Mouse (Mus musculus): ENCODE measurements around the gene Six3.

The Six3 gene

DNA sequence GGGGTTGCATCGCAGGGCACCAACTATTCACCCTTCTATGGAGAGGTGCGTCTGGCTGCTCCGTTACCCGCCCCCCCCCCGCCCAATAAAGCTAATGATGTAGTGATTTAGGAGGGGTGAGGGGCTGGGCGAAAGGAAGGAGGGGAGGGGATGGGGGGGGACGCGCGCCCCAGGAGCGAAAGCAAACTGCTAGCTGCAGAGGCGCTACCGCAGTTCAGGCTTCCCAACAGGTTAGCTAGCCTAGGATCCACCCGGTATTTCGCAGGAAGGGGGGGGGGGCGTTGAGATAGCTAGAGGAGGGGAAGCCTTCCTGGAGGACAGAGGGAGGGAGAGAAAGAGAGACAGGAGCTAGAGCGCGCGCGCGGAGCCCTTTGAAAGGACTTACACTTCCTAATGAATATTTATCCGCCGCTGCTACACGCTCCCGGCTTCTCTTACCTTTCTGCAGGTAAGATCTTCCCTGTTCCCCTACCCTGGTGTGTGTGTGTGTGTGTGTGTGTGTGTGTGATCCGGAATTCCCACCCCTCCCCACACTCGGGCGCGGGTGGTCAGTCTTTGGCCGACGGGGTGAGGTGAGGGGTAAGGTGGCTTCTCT, at the start of gene Six3:
Gene Six3, plus strand, starts transcription at position 343 of the 595 bp plus-strand sequence.
- no peak for DNase-seq

DNA sequence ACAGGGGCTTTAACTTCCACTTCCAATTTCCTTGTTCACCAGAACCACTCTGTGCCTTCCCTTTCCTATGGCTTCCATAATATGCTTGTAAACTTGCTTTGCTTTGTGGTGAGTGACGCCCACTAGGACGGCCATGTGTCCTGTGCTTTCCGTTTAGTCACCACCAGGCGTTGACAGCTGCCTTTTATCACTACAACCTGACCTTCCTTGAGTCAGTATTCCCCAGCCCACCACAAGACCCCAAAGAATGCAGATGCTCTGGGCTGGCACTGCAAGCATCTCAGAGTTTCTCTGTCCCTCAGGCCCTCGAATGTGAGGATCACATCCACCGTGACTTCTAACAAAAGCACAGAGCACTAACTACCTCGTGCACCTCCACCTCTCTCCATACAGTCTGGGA, 49.3 kb upstream of the Six3 start:
- DNase-seq = no peak

DNA sequence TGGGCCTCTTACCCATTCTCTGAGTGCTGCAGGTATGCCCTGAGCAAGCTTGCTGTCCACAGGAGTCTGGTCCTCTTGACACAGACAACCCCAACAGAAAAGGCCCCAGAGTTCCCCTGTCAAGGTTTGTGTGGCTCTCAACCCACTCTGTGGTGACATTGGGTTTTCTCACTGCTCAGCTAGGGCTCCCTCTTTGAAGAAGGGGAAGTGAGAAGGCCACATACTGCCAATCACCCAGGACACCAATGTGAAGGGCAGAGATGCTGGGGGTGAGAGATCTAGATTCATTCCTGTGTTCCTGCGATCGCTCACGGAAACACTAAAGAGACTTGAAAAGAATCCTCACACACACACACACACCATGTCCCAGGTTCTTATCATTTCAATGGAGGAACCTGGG, 39.4 kb upstream of the Six3 start:
- no peak for DNase-seq

DNA sequence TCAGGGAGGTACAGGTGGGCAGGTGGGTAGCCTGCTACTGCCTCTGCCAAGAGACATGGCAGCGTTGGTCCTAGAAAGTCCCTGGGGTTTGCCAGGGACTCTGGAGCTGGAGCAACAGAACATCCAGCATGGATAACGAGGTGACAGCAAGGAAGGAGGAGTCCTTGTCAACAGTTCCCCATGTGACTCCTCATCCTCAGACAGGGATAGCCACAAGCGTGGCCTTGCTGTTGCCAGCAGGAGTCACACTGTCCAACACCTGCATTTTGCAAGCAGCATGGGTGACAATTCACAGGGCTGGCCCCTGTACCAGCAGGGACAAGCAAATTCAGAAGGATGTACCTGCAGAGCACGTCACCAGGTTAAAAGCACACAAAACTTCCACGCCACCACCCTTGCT, 35.1 kb upstream of the Six3 start:
- no peak for DNase-seq

DNA sequence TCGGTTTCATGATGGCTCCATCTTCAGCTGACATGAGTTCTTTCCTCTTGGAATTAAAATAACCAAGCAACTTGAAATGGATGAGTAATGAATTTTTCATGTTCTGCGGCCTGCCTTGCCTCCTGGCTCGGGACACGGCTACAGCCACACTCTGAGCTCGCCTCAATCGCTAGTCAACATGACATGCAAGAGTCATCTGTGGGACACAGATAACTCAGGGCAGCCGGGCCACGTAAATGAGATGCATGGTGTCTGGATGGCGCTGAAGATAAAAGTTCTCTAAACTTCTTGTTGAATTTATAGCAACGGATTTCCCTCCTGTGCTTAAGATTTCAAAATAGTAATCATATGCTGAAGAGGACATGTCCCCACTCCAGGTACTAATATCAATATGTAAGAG, 34.1 kb upstream of the Six3 start:
- DNase-seq = no peak

DNA sequence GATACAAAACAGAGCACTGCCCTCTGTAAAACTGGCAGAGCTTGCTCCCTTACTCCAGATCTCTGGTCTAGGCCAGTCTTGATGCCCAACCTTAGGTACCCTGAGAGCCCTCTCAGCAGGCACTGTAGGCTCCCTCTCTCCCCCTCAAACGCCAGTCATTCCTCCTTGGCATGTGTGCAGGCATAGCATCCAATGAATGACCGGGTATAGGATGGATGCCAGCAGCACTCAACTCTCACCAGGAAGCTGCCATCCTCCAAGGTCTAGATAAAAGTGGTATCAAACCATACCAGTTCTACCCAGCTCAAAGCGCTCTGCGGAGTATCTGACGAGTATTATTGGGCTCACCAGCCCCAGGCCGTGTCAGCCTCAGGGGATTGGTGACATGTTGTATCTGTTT, 33.2 kb upstream of the Six3 start:
- DNase-seq = no peak

DNA sequence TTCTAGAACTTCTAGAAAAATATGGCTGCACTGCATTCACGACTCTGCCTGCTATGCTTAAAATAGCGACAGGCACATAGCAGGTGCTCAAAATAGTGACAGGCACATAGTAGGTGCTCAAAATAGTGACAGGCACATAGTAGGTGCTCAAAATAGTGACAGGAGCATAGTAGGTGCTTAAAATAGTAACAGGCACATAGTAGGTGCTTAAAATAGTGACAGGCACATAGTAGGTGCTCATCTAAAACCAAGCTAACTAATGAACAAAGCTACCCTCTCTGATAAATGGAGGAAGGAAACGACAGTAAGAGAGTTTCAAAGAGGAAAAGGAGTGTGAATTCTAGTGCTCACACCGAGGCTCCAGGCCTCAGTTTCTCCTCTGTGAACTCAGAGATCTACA, 29.2 kb upstream of the Six3 start:
- no peak for DNase-seq

DNA sequence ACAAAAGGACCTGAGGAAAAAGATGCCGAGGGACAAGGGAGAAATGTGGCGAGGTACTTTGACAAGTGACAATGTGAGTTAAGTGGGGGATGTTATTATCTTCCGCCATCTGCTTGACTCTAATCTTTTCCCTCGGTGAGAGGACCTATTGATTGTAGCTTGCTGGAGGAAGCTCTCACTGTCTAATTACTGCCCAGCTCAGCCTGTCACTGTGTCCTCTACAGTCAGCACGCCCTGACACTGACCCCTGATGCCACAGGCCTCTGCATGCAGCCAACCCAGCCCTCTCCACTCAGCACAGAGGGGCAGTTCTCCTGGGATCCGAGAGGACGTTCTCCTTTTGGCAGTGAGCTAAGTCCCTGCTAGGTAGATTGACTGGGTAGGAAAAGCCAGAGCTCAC, 28.8 kb upstream of the Six3 start:
- DNase-seq = no peak

DNA sequence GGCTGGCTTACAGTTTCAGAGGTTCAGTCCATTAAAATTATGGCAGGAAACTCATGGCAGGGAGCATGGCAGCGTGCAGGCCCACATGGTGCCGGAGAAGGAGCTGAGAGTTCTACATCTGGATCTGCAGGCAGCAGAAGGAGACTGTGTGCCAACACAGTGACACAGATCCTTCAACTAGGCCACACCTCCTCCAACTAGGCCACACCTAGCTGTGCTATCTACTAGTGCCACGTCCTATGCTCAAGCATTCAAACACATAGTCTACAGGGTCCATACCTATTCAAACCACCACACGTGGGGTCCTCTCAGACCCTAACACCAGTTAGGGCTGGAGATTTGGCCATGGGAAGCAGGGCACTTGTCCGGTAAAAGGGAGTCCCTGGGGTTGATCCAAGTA, 27.6 kb upstream of the Six3 start:
- DNase-seq = no peak

DNA sequence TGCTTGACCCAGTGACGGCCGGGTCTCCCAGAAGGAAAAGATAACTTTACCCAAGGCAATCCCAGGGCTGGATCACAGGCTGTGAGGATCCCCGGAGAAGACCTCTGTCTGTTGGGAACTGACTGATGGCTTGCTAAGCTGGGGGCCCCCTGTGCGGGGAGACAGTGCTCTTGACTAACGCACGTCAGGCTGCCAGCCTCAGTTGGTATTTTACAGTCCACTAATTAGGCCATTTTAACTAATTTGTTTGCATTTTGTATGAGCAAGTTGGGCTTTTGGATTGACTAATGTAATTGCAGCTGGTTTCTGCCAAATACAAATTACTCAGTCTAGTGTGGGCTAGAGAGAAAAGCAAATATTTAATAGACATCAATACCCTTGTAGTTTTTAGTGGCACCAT, 21.4 kb upstream of the Six3 start:
- no peak for DNase-seq

DNA sequence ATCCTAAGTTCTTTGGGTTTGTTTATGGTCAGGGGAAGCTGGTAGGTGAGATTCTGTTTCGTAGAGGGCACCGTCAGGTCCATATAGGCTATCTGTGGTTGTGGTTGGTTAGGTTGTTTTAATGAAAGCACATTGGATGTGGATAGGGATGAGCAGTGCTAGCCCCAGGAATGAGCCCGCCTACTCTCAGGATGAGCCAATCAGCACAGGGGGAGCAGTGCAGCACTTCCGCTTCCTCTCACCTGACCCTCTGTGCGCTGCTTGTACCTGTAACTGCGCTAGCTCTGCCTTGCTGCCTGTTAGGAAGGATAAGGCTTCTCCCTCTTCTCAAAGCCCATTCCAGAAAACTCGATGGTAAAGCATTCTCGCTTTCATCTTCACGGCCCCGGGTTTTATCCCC, 17.6 kb upstream of the Six3 start:
- no peak for DNase-seq

DNA sequence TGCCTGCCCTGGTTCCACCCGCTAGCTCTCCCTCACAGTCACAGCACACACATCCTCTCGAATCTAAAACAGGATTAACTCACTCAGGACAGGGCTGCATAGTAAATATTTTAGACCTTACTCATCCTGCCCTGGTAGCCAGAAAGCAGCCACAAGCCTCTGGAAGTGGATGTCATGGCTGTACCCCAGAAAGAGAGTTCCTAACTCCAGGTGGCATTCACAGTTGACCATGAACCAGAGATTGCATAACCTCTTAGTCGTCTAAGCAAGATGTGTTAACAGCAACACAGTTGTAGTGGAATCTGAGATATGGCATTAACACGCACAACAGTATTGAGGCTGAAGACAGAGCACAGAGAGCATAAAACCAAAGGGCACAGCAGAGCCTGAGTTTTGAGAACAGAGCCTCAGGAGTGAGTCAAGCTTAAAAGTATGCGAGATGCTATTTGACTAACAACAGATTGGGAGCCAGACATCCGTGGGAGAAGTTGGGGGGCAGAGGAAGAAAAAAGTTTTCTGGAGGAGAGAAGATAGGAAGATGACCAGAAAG, 17.0 kb upstream of the Six3 start:
- DNase-seq = no peak

DNA sequence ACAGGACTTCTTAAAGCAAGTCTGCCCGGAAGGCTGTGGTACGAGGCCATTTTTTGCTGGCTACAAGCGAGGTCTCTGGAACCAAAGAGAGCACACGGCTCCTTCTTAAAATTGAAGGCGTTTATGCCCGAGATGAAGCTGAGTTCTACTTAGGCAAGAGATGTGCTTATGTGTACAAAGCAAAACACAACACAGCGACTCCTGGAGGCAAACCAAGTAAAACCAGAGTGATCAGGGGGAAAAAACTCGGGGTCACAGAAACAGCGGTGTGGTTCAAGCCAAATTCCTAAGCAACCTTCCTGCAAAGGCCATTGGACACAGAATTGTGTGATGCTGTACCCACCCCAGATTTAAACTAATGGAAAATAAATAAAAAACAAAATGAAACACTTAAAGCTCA, 13.9 kb upstream of the Six3 start:
- DNase-seq = no peak

DNA sequence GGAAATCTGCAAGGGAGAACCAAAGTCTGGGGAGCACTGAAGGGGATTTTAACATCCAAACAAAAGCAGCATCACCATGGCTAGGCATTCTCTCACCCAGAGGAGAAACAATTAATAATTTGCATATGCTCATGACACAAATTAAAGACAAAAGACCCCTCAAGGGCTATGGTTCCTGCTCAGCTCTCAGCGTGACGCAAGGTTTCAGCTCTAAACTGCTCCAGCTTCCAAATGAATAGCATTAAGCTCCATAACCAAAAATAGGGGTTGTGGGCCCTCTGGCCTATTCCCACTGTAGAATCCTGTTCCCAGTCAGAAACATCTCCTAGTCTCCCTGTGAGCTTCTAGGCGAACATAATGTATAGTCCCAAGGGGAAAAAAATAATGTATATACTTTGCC, 6.9 kb upstream of the Six3 start:
- DNase-seq = no peak

DNA sequence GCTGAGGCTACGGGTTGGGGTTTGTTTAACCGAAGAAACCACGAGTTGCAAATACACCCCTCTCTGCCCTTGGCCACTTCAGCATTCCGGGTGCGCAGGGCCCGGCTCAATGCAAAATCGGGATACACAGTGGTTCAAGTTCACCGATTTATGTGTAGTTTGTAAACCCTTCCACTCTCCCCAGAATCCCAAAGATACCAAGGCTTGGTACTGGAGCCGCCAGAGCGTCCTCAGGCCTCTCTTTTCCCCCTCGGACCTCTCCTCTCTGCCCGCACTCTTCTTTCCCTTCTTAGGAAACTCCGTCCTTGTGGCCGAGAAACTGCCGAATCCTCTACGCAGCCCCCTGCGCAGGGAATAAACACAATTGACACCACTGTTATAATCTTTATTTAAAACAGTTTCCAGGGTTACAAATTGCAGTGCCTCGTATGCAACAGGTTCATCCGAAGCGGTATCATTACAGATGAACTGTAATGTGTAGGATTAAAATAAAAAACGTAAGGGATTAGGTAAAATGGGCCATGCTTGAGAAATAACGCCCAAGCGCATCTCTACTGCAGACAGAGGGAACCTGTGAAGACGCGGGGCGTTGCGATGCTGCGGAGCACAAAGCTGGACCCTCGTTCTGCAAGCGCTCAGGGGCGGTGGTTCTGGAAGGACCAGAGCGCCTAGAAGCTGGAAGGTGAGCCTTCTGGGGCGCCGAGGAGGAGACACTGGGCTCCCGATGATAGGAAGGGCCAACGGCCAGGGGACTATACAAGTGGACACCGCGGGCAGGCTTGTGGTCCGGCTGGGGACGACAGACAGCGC, 5.6 kb upstream of the Six3 start:
- DNase-seq = no peak

DNA sequence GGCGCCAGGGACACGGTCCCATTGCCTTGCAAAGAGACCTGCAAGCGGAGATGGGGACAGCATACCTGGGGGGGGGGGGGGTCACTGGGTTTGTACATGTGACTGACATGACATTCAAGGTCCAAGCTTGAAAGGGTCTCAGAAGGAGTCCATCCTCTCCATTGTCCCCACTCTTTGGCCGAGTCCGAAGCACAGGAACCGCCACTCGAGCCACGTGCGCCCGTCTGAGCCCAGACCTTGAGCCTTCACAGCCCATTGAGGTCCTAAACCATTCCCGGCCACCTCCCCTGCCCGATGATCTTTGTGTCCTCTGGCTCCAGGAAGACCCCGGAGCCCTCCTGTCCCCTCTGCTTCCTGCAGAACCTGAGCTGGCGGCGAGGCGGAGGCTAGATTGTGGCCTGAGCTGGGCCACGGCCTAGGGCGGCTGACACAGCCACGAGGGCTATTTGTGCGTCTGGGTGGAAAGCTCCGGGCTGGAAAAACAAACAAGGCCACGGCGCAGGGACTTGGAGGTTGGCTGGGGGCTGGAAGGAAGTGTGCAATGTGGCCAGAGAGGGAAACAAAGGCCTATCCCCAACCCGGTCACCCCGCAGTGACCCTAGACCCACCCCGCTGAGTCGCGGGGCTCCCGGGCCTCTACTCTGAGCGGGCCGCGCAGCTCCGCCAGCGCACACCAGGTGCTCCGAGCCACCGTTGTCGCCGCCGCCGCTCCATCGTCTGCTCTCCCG, 4.9 kb upstream of the Six3 start:
- DNase-seq = no peak

DNA sequence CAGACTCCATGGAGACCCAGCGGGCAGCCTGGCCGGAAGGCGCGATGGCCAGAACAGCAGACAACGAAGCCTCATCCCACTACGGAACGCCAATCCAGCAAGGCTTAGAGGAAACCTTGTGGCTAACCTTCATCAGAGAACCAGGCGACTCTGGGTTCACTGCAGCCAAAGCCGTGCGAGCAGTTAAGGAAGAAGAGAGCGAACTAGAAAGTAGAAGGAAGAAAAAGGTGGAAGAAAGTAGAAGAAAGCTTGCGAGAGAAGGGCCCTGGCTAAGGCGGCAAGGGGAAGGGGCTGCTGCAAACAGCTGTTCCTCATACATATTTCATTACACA, 4.3 kb upstream of the Six3 start:
- no peak for DNase-seq

DNA sequence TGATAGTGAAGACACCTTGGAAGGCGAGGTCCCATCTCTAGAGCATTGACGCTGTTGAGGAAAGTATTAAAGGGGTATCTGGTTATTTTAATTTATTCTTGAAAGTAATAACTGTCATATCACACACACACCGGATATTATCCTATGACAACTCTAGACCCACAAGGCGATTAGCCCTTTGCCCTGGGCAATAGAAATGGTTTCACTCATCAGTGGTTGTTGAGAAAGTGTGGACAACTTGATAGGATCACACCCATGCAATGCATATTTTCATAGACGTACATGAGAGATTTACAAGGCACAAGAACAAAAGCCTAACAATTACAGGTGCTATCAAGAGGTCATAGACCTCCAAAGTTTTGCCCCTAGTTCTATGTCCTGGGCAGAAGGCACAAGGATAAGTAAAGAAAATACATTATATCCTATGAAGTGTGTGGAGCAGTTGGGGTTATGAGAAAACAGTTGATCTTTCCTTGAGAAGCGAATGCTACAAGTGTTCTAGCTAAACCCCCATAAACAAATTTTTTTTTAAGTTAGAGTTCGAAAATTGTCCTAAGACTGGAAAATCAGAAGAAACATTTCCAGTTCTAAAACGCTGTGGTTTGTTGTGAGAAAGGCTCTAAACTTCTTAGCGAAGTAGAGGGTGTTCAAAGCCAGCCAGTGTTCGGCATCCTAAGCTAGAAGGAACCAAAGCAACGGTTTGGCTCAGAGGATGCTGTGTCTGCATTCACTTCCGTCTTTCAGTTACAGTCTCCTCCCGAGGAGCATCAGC, 3.6 kb upstream of the Six3 start:
- no peak for DNase-seq

DNA sequence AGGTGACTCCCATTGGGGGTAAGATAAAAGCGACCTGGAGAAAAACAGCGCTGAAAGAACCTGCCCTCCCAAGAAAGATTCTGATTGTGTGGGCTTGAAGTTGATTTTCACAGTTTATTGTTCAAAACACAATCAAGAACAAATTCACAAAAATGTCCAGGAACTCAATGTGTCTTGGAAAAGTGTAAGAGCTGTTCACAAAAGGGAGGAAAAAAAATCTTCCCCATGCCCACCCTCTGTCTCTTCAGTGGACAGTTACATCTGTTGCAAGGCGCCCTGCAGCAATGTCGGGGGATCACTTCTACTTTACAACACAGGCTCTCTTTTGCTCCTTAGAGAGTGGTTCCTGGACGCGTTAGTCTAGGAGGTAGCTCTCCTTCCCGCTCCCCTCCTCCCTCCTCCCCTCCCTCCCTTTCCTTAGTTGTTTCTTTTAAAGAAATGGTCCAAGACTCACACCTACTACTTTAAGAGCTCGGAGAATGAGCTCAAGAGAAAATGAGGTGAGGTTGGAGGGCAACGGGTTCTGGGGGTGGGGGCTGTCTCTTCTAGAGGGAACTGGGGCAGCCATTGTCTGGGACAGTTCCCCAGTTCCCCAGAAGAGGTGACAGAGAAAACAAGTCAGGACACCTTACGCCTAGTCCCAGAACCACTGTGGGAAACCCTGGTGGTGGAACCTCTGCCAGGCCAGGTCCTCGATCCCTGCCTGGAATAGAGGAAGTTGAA, 2.9 kb upstream of the Six3 start:
- no peak for DNase-seq

DNA sequence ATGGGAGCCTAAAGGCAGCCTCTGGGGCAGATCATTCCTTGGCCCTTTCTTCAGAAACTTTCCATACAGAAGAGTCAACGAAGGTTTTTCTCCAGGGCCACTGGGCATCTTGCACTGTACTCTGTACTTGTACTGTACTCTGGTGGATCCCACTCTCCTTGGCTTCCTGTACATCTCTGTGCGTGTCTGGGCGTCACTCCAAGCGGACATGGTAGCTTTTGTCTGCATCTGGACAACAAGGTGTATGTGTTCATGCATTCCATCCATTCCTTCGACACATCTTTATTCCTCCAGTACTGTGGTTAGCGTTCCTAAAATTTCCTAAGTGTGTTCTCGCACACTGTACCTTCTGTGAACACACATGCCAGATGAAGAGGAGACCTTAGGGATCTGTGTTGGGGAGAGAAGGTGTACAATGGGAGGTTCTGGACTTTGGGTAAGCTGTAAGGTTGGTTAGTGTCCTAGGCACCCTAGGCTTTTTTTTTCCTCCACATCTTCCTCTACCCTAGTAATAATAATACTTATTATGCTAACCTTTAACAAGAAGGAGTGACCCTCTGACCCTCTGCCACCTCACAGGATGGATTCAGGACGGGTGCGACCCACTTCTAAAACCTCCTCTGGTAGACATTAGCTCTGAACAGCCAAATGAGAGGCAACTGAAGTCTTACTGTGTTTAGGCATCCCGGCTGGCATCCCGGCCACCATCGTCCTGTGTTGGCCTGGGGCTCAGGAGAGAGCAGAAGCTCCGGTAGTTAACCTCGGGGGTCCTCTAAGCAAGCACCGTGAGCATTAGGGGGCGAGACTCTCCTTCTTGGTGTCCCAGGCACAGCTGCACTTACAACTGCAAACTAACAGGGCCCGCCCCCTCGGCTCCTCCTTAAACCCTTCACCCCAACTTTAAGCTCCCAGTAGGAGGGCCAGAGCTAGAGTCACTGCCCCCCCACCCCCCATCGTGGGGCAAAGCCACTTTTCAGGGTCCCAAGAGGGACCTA, 1.6 kb upstream of the Six3 start:
- no peak for DNase-seq

DNA sequence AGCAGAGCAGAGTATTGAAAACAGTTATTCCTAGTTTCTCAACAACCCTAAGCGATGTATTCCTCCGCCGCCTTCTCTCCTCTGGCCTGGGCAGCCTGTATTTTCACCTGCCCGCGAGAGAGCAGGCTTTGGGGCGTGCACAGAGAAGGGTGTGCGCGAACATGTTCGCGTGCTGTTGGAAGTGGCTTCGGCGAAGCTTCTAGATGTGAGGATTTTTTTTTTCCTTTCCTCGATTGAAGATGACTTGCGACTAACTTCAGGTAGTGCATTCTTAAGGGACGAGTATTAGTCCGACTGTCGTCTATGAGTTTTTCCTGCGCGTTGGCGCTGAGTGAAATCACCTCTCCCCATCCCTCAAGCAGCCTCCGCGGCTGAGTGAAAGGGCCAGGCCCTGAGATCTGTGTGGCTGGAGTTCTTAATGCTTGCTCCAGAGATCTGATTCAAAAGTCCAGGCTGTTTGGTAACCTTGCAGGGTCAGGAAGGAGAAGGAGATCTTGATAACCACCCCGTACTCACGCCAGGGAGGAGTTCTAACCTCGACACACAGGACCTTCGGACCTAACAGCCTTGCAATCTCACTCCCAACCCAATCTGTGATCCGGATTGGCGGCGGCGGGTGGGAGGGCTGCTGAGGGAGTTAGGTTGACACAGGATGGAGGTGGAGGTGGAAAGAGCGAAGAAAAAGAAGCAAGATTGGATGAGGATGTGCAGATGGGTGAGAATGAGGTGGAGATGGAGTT, 712 bp upstream of the Six3 start:
- DNase-seq = no peak
